Mouse (Mus musculus) kidney, adult 2 months (tissue): ENCODE results near the gene Muc13. TPM values are rescaled to one million over a fixed set of nuclear protein-coding genes. Genes with fewer than 3 reads are reported as not detected.

Experiments used
- DNase-seq: peaks from one replicate; pipeline ENCODE4 v3.0.0; 2021
- H3K27ac ChIP-seq: fragments of 200-500 bp; 2 replicates; pipeline ENCODE4 v1.5.1; 2012; ENCODE audit warnings: low read depth, low read length, control low read depth, inconsistent platforms; ENCODE audit not compliant: insufficient read depth
- H3K27me3 ChIP-seq: fragments of 200-500 bp; replicated peaks from 2 replicates; pipeline ENCODE4 v1.6.1; 2012; ENCODE audit warnings: mild to moderate bottlenecking, moderate library complexity, low read length, inconsistent platforms; ENCODE audit not compliant: control insufficient read depth, insufficient read depth
- H3K36me3 ChIP-seq: fragments of 200-500 bp; 2 replicates; pipeline ENCODE4 v1.6.1; 2012; ENCODE audit warnings: mild to moderate bottlenecking, moderate library complexity, low read length, inconsistent platforms; ENCODE audit not compliant: control insufficient read depth, insufficient read depth
- H3K4me1 ChIP-seq: fragments of 200-500 bp; 2 replicates; pipeline ENCODE4 v1.6.1; 2011; ENCODE audit warnings: low read length; ENCODE audit not compliant: control insufficient read depth, insufficient read depth
- H3K4me3 ChIP-seq: fragments of 200-500 bp; 2 replicates; pipeline ENCODE4 v1.5.1; 2011; ENCODE audit warnings: mild to moderate bottlenecking, low read depth, low read length, control low read depth; ENCODE audit not compliant: insufficient read depth
- CTCF ChIP-seq: fragments of 200-500 bp; conservative IDR thresholded peaks from 2 replicates; pipeline ENCODE4 v1.5.1; 2011; ENCODE audit warnings: low read depth, mild to moderate bottlenecking, control low read depth, low read length, moderate library complexity, mixed read lengths; ENCODE audit not compliant: insufficient read depth, insufficient read length
- POLR2A ChIP-seq: fragments of 200-500 bp; IDR thresholded peaks from one replicate; pipeline ENCODE4 v1.6.1; 2011; ENCODE audit warnings: low read depth, low read length, control low read depth
- WGBS: fragments of 180-500 bp; shearing (Covaris S2); methylation state at CpG from one replicate; pipeline ENCODE4 v1.1.7; 2018; 5-methylcytosine and 5-hydroxymethylcytosine counted together
- polyA plus RNA-seq: library from polyadenylated mRNA; depleted of rRNA; stranded (reverse); fragments of >200 nt; gene quantifications from 2 replicates; pipeline ENCODE4 v1.2.3, GENCODE M21; 2012

Muc13 gene
- polyA plus RNA-seq, 1 experiment, result 0.11 TPM

DNA sequence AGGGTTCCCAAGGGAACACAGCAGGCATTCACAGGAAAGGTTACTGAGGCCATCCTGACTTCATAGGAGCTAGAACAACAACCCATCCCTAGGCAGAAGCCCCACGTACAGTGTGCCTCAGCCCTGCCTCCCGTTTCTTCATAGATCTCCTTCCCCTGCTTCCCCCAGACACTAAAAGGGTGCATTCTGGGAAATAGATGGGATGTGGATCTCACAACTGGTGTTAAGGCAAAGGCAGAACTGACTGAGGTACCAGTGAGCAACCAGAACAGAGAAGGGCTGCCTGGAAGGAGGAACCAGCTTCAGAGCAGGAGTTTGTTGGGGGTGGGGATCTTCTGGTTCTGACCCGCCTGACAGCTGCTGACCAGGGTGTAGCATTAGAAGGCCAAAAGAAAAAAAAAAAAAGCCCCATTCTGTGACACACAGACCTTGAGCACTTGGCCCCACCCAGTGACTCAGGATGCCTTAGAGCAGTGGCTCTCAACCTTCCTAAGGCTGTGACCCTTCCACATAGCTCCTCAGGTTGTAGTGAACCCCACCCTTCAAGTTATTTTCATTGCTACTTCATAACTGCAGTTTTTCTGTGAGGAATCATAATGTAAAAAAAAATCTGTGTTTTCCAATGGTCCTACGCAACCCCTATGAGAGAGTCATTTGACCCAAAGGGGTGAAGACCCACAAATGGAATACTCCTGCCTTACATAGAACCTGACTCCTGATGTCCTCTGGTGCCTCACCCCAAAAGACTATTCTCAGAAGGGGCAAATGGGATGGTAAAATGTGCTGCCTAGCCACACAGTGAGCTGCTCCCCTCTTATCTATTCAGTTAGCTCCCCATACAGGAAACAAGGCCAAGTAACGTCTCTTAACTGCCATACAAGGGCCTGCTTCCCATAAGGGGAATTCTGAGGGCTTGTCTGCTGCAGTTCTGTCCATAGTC, 11.8 kb upstream of the Muc13 start:
- Histone ChIP-seq H3K27me3 (no peaks in the 10 kb centered on the region), H3K4me3 (no peak overlapping the region), H3K4me1 (no peaks in the 10 kb centered on the region), H3K36me3 (no peaks in the 10 kb centered on the region), H3K27ac (no peak overlapping the region)
- 82% methylated on average over 5 of the region's 5 CpGs for WGBS
- no peak for TF ChIP-seq CTCF
- TF ChIP-seq POLR2A, result no peak
- DNase-seq, result no peak

DNA sequence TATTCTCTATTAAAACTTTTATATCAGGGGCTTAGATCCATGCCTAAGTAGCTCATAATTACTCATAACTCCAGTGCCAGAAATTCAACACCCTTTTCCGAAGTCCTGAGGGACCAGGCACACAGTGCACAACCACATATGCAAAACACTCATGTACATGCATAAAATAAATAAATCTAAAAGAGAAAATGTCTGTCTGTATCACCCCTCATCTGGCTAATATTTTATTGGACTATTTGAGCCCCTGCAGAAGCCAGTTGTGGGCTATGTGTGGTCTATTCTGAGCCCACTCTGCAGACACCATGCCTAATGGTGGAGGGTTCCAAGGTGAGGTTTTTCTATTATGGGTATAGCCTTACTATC, 11.1 kb upstream of the Muc13 start:
- Histone ChIP-seq H3K4me3 (no peak overlapping the region), H3K27ac (no peak overlapping the region), H3K36me3 (no peaks in the 10 kb centered on the region), H3K27me3 (no peaks in the 10 kb centered on the region), H3K4me1 (no peaks in the 10 kb centered on the region)
- 95% methylated on average over 1 of the region's 1 CpGs for WGBS
- no peak for DNase-seq
- TF ChIP-seq CTCF (no peak), POLR2A (no peak)

DNA sequence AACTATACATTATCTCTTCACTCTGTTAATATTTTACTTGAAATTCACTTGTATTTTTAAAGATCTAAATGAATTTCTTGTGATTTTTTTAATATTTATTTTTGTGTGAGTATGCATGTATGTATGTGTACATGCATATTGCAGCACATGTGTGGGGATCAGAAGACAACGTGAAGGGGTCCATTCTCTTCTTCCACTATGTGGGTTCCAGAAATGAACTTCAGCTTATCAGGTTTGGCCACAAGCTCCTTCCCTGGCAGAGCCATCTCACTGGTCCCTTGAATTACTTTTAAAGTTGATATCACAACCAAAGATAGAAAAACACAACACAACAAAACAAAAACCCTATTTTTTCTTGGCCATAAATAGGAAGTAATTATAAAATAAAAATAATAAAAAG, 9.3 kb upstream of the Muc13 start:
- H3K36me3 ChIP-seq, result no peaks in the 10 kb centered on the region
- no peak overlapping the region for H3K4me3 ChIP-seq
- no peaks in the 10 kb centered on the region for H3K4me1 ChIP-seq
- no peak overlapping the region for H3K27ac ChIP-seq
- WGBS, result 97% methylated on average over 1 of the region's 1 CpGs
- H3K27me3 ChIP-seq, result no peaks in the 10 kb centered on the region
- DNase-seq, result no peak
- TF ChIP-seq CTCF, result no peak
- no peak for TF ChIP-seq POLR2A

DNA sequence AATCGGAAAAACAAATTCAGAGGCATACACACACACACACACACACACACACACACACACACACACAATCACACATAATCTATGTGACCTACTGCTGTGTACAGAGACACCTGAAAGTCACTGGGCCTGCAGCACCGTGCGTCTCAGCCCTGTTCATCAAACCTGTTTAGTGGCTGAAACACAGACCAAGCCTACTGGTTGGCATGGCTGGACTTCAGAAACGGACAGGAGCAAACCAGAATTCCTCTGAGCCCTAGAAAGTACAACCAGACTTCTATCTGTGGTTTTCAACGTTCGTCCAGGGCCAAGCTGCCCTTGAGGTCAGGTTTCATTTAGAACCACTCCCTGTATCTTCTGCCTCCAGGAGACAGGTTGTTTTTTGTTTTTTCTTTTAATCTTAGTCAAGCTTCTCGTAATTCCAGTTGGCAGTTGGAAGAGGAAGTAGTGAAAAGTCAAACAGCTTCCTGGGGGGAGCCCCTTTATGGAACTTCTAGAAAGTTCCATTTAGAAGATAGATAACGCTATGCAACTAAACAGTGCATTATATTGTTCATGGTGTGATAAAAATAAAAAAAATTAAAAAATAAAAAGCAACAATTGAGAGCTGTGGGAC, 8.6 kb upstream of the Muc13 start:
- 49% methylated on average over 8 of the region's 8 CpGs for WGBS
- Histone ChIP-seq H3K4me1 (no peaks in the 10 kb centered on the region), H3K36me3 (no peaks in the 10 kb centered on the region), H3K4me3 (no peak overlapping the region), H3K27ac (no peak overlapping the region), H3K27me3 (no peaks in the 10 kb centered on the region)
- no peak for TF ChIP-seq POLR2A
- TF ChIP-seq CTCF, result no peak
- DNase-seq, result no peak

DNA sequence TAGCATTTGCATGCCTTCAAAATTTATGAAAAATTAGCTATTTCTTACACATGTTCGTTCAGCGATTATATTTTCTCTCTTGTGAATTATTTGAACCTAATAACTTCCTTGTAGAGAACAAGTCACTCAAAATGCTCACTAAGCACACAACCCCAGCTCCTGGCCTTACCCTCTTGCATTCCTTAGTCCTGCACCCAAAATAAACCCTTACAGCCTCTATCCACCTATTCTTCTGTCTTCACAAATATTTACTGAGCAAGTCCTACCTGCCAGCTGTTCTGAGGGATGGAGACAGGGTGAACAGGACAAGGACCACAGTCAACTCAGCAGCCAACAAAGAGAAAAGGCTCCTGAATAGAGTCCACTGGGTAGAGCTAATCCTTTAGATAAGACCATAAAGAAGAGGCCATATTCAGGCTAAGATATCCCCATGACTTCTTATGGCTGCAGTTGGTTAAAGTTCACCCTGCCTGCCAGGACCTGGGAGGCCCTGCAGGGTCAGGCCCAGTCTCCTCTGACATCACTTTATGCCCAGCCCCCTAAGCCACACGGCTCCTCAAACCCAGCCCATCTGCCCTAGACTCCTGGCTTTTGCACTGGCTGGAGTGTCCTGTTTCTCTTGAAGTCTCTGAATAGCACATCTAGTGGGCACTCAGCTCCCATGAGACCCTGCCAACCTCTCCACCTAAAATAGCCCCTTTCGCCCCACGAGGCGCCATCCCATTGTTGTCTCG, 7.0 kb upstream of the Muc13 start:
- Histone ChIP-seq H3K27ac (no peak overlapping the region), H3K4me3 (no peak overlapping the region), H3K36me3 (no peaks in the 10 kb centered on the region), H3K4me1 (no peaks in the 10 kb centered on the region), H3K27me3 (no peaks in the 10 kb centered on the region)
- TF ChIP-seq POLR2A (no peak), CTCF (no peak)
- 78% methylated on average over 7 of the region's 7 CpGs for WGBS
- no peak for DNase-seq

DNA sequence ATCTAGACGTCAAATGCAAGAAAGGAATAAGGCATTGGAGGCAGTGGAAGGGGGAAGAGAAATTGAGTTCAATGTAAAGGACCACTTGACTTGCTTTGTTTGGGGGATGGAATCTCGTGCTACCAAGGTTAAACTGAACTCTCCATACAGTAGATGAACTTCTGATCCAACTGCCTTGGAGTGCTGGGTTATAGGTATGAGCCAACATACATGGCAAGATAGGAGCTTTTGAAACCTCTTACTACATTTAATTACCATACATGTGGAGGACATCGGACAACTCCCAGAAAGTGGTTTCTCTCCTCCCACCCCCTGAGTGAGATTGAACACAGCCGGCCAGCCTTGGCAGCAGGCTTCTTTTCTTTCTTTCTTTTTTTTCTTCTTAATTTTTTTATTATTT, 1.3 kb downstream of the Muc13 start:
- 85% methylated on average over 4 of the region's 4 CpGs for WGBS
- Histone ChIP-seq H3K36me3 (no peaks in the 10 kb centered on the region), H3K4me3 (no peak overlapping the region), H3K27ac (no peak overlapping the region), H3K4me1 (no peaks in the 10 kb centered on the region), H3K27me3 (no peaks in the 10 kb centered on the region)
- no peak for DNase-seq
- no peak for TF ChIP-seq POLR2A
- TF ChIP-seq CTCF, result no peak

DNA sequence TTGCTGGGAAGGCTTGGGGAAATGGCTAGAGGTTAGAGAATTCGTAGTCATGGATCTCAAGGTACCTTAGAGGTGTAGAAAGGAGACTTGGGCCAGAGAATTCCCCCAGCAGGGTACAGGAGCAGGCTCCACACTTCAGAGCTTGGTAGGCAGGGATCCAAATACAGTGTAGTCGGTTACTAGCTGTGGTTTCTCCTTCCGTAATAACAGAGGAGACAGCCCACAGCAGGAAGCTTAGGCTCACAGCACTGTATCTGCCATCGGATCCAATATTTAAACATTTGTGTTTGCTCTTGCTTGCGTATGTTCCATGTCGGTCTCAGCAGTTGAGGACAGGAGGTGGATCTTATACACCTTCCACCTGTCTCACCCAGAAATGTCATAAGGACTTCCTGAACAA, 2.0 kb downstream of the Muc13 start:
- H3K4me3 ChIP-seq, result no peak overlapping the region
- WGBS, result 84% methylated on average over 6 of the region's 6 CpGs
- no peak overlapping the region for H3K27ac ChIP-seq
- no peak for DNase-seq
- H3K27me3 ChIP-seq, result no peaks in the 10 kb centered on the region
- H3K36me3 ChIP-seq, result no peaks in the 10 kb centered on the region
- no peak for TF ChIP-seq POLR2A
- TF ChIP-seq CTCF, result no peak
- H3K4me1 ChIP-seq, result no peaks in the 10 kb centered on the region
